Comparison of ENCODE assay signal across 8 mouse cellular contexts in the genomic region with DNA sequence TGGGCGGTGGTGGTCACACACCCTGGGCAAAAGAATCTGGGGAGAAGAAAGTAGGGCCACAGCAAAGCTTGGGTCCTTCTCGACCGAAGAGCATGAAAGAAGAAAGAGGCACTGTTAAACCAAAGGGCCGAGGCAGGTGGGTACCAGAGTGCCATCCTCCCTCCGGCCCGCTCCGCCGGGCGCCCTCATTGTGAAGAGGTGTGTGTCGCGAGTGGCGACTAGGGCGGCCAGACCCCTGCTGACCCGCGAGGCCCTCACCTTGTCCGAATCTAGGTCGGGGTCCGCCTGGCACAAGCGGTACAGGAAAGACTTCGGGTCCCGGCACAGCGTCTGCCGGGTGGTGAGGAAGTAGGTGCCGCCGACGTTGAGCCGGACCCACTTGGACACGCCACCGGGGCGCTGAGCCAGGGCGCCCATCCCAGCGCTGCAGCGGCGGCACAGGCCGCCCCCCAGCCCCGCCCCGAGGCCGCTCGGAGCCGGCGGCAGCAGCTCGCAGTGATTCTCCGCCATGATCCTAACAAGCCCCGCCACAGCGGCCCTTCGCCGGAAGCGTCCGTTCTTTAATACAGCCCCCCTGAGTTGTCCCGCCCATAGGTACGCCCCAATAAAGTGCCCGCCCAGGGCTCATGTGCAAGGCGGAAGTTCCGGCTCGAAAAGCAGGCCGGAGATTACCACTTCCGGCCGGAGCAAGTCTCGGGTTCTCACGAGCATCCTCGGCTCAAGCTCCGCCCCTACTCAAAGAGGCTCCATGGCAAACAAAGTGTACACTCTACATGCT. TPM values are rescaled to one million over a fixed set of nuclear protein-coding genes. Genes with fewer than 3 reads are reported as not detected.
DNase-seq lines count a peak whose midpoint lies in the region; ATAC-seq and TF ChIP-seq lines count a peak whose summit lies in the region.

Kctd5 (minus strand) TSS at position 567 of the 778 bp plus-strand sequence.

- H3K36me3 ChIP-seq in ES-Bruce4 (ENCODE audit: control insufficient read depth, insufficient read depth, low read length, poor library complexity, severe bottlenecking) = peaks cover 6% of the 10 kb centered on the region; the same call in 1 of the 2 replicates
- H3K36me3 ChIP-seq in forebrain, embryonic 13.5 days (ENCODE audit: poor library complexity, severe bottlenecking) = peaks cover 18% of the 10 kb centered on the region
- peaks cover 11% of the 10 kb centered on the region for H3K36me3 ChIP-seq in liver, postnatal 0 days (replicated peaks; ENCODE audit: insufficient read depth, low read length)
- peaks cover 7% of the 10 kb centered on the region for H3K36me3 ChIP-seq in neural tube, embryonic 14.5 days (ENCODE audit: control insufficient read depth, insufficient read depth, low read length)

- H3K9ac ChIP-seq in ES-Bruce4 (ENCODE audit: low read depth, poor library complexity, severe bottlenecking) = peak within 1 kb of the TSS; percentile 92
- H3K9ac ChIP-seq in forebrain, embryonic 13.5 days = peak within 1 kb of the TSS; percentile 96
- peak within 1 kb of the TSS; percentile 92 for H3K9ac ChIP-seq in liver, postnatal 0 days (replicated peaks)
- peak within 1 kb of the TSS; percentile 90 for H3K9ac ChIP-seq in neural tube, embryonic 14.5 days (replicated peaks; ENCODE audit: low read depth, low read length)

- peak; percentile 89 for ATAC-seq in cerebellum, adult (ENCODE audit: insufficient number of reproducible peaks, low FRiP score, low TSS enrichment)
- peak; percentile 99 for ATAC-seq in forebrain, embryonic 13.5 days
- peak; percentile 99 for ATAC-seq in liver, postnatal 0 days
- ATAC-seq in neural tube, embryonic 14.5 days (ENCODE audit: low read depth) = peak; percentile 98

- H3K27ac ChIP-seq in ES-Bruce4 (ENCODE audit: insufficient read depth, low read length) = no peak within 1 kb of the TSS
- peak within 1 kb of the TSS; percentile 66 for H3K27ac ChIP-seq in forebrain, embryonic 13.5 days
- peak within 1 kb of the TSS; percentile 78 for H3K27ac ChIP-seq in liver, postnatal 0 days (ENCODE audit: low read depth)
- H3K27ac ChIP-seq in neural tube, embryonic 14.5 days (ENCODE audit: low read depth, low read length) = peak within 1 kb of the TSS; percentile 60; the same call in 1 of the 2 replicates

- no peaks in the 10 kb centered on the region for H3K9me3 ChIP-seq in ES-Bruce4 (replicated peaks; ENCODE audit: control insufficient read depth, insufficient read depth, low read length, poor library complexity, severe bottlenecking)
- no peaks in the 10 kb centered on the region for H3K9me3 ChIP-seq in forebrain, embryonic 13.5 days (replicated peaks)
- H3K9me3 ChIP-seq in liver, postnatal 0 days (ENCODE audit: low read length) = no peaks in the 10 kb centered on the region
- no peaks in the 10 kb centered on the region for H3K9me3 ChIP-seq in neural tube, embryonic 14.5 days (ENCODE audit: control insufficient read depth, low read length)

- H3K27me3 ChIP-seq in ES-Bruce4 (ENCODE audit: control insufficient read depth, insufficient read depth, low read length, poor library complexity, severe bottlenecking) = no peaks in the 10 kb centered on the region
- H3K27me3 ChIP-seq in forebrain, embryonic 13.5 days = no peaks in the 10 kb centered on the region
- no peaks in the 10 kb centered on the region for H3K27me3 ChIP-seq in liver, postnatal 0 days (ENCODE audit: insufficient read depth, low read length)
- H3K27me3 ChIP-seq in neural tube, embryonic 14.5 days (ENCODE audit: control insufficient read depth, insufficient read depth, low read length) = no peaks in the 10 kb centered on the region

- H3K4me3 ChIP-seq in ES-Bruce4 (ENCODE audit: low read depth, low read length) = peak within 1 kb of the TSS; percentile 97
- peak within 1 kb of the TSS; percentile 96 for H3K4me3 ChIP-seq in forebrain, embryonic 13.5 days
- peak within 1 kb of the TSS; percentile 85 for H3K4me3 ChIP-seq in liver, postnatal 0 days (ENCODE audit: low read depth, low read length)
- H3K4me3 ChIP-seq in neural tube, embryonic 14.5 days (ENCODE audit: low read depth, low read length) = peak within 1 kb of the TSS; percentile 96

- H3K4me2 ChIP-seq in forebrain, embryonic 13.5 days = peak within 1 kb of the TSS; percentile 84
- peak within 1 kb of the TSS; percentile 65 for H3K4me2 ChIP-seq in liver, postnatal 0 days (ENCODE audit: low read depth, low read length)
- peak within 1 kb of the TSS; percentile 79 for H3K4me2 ChIP-seq in neural tube, embryonic 14.5 days (ENCODE audit: low read depth, low read length)

- TF ChIP-seq CTCF in ES-Bruce4 (IDR thresholded peaks at IDR 0.05; ENCODE audit: low read depth, low read length) = no peak
- no peak for TF ChIP-seq CTCF in liver, postnatal 0 days (IDR thresholded peaks at IDR 0.05; ENCODE audit: low read depth)

- WGBS in forebrain, embryonic 13.5 days = under 1% methylated on average over 62 of the region's 62 CpGs
- WGBS in large intestine, adult 2 months = under 1% methylated on average over 62 of the region's 62 CpGs
- under 1% methylated on average over 42 of the region's 62 CpGs for WGBS in liver, postnatal 0 days (ENCODE audit: insufficient replicate concordance)
- under 1% methylated on average over 62 of the region's 62 CpGs for WGBS in neural tube, embryonic 14.5 days

- H3K4me1 ChIP-seq in ES-Bruce4 (ENCODE audit: control insufficient read depth, insufficient read depth, low read length) = no peaks in the 10 kb centered on the region
- H3K4me1 ChIP-seq in forebrain, embryonic 13.5 days = peaks cover 18% of the 10 kb centered on the region
- H3K4me1 ChIP-seq in liver, postnatal 0 days (ENCODE audit: insufficient read depth) = peaks cover 11% of the 10 kb centered on the region
- peaks cover 12% of the 10 kb centered on the region for H3K4me1 ChIP-seq in neural tube, embryonic 14.5 days (ENCODE audit: control insufficient read depth, insufficient read depth, low read length)

- peak; percentile 37 for TF ChIP-seq POLR2A in ES-Bruce4 (IDR thresholded peaks at IDR 0.05; ENCODE audit: insufficient read depth, low read length)

- DNase-seq in heart, postnatal 10 days = peak; percentile 95 to 97
- DNase-seq in large intestine, adult 2 months (ENCODE audit: low read depth, low spot score) = peak; percentile 83
- peak; percentile 95 for DNase-seq in liver, postnatal 0 days
- peak; percentile 95 for DNase-seq in testis, postnatal 10 days (ENCODE audit: low spot score)

- intact Hi-C loops in heart, postnatal 10 days (cut with DNase I) = no loop called here

- peak; percentile 62; the same call in 1 of the 2 replicates for TF ChIP-seq EP300 in ES-Bruce4 (IDR thresholded peaks at IDR 0.05; ENCODE audit: insufficient read depth, low read depth, low read length)
- peak; percentile 84 for TF ChIP-seq EP300 in liver, postnatal 0 days (IDR thresholded peaks at IDR 0.05; ENCODE audit: low read depth)

RNA-seq across cellular contexts. Expression of gene Kctd5, which starts in this region (rescaled TPM):
- polyA plus RNA-seq in ES-Bruce4 (2011; ENCODE audit: insufficient read depth, insufficient read length, low read depth, missing spikeins) = 66.4 and 68.4 TPM in 2 replicates
- 85.4 and 88.6 TPM in 2 replicates for polyA plus RNA-seq in forebrain, embryonic 13.5 days (2015; fragmentation: Nextera tagmentation; extraction: Ambion mirVana)
- 10 to 100 TPM; 19.5 to 20.8 TPM for total RNA-seq in heart, postnatal 10 days (2021)
- 83.5 and 85.7 TPM in 2 replicates for polyA plus RNA-seq in large intestine, adult 2 months (2012; rRNA removed)
- polyA plus RNA-seq in liver, postnatal 0 days (2015; fragmentation: Nextera tagmentation; extraction: Ambion mirVana) = 6.8 and 7.7 TPM in 2 replicates
- 70.3 and 79.2 TPM in 2 replicates for polyA plus RNA-seq in neural tube, embryonic 14.5 days (2014; fragmentation: Nextera tagmentation; extraction: Ambion mirVana)
